Mouse (Mus musculus) spleen, postnatal 10 days (tissue): ENCODE data around the gene Cend1.

Experiments used
- DNase-seq, 2 experiments: peaks; one replicate each; pipeline ENCODE4 v3.0.0; 2021 to 2022; ENCODE audit warnings: low spot score in 2 of 2

The Cend1 gene

GRCm38 (mm10) chr7:141429310-141429709 lies at the start of gene Cend1:
TSS of gene Cend1 (minus strand) at chr7:141429491.
- DNase-seq = no peak

- peak in 1 of 2 experiments; percentile 23 for DNase-seq
Measured at GRCm38 (mm10) chr7:141478270-141478748, 49.0 kb upstream of the Cend1 start.

GRCm38 (mm10) chr7:141477578-141478269 lies 48.4 kb upstream of the Cend1 start:
- DNase-seq = no peak

GRCm38 (mm10) chr7:141476981-141477370 lies 47.7 kb upstream of the Cend1 start:
- peak in 1 of 2 experiments; percentile 41 for DNase-seq

GRCm38 (mm10) chr7:141476226-141476980 lies 47.1 kb upstream of the Cend1 start:
- DNase-seq = peak; percentile 47 to 67

GRCm38 (mm10) chr7:141475805-141476158 lies 46.5 kb upstream of the Cend1 start:
- no peak for DNase-seq

- peak; percentile 90 to 93 for DNase-seq
Measured at GRCm38 (mm10) chr7:141475011-141475804, 45.9 kb upstream of the Cend1 start, which contains the start of the genes Polr2l and Tspan4. TSS of gene Polr2l (minus strand) at chr7:141475132. TSS of gene Tspan4 (plus strand) at chr7:141475240.

GRCm38 (mm10) chr7:141474160-141474559 lies 44.9 kb upstream of the Cend1 start:
- no peak for DNase-seq

GRCm38 (mm10) chr7:141472763-141473162 lies 43.5 kb upstream of the Cend1 start:
- no peak for DNase-seq

GRCm38 (mm10) chr7:141472226-141472625 lies 42.9 kb upstream of the Cend1 start:
- no peak for DNase-seq

GRCm38 (mm10) chr7:141471236-141471635 lies 41.9 kb upstream of the Cend1 start:
- DNase-seq = no peak

GRCm38 (mm10) chr7:141470637-141470944 lies 41.3 kb upstream of the Cend1 start:
- no peak for DNase-seq

GRCm38 (mm10) chr7:141469901-141470636 lies 40.8 kb upstream of the Cend1 start:
- no peak for DNase-seq

GRCm38 (mm10) chr7:141469352-141469751 lies 40.1 kb upstream of the Cend1 start:
- no peak for DNase-seq

- DNase-seq = peak in 1 of 2 experiments; percentile 71
Measured at GRCm38 (mm10) chr7:141468522-141469211, 39.4 kb upstream of the Cend1 start.

- no peak for DNase-seq
Measured at GRCm38 (mm10) chr7:141468164-141468521, 38.9 kb upstream of the Cend1 start.

GRCm38 (mm10) chr7:141467230-141468030 lies 38.1 kb upstream of the Cend1 start, which contains the start of gene Cd151:
TSS of gene Cd151 (plus strand) at chr7:141467392.
- DNase-seq = peak; percentile 88 to 93

- DNase-seq = no peak
Measured at GRCm38 (mm10) chr7:141466607-141467148, 37.4 kb upstream of the Cend1 start.

GRCm38 (mm10) chr7:141466045-141466394 lies 36.7 kb upstream of the Cend1 start:
- DNase-seq = no peak
